Mouse (Mus musculus) kidney, adult 2 months (tissue): ENCODE data around the gene Trmt1.

ENCODE experiments used
- CTCF ChIP-seq: fragments of 200-500 bp; conservative IDR thresholded peaks from 2 replicates; pipeline ENCODE4 v1.5.1; 2011; ENCODE audit warnings: low read depth, mild to moderate bottlenecking, control low read depth, low read length, moderate library complexity, mixed read lengths; ENCODE audit not compliant: insufficient read depth, insufficient read length
- POLR2A ChIP-seq: fragments of 200-500 bp; IDR thresholded peaks from one replicate; pipeline ENCODE4 v1.6.1; 2011; ENCODE audit warnings: low read depth, low read length, control low read depth

DNA sequence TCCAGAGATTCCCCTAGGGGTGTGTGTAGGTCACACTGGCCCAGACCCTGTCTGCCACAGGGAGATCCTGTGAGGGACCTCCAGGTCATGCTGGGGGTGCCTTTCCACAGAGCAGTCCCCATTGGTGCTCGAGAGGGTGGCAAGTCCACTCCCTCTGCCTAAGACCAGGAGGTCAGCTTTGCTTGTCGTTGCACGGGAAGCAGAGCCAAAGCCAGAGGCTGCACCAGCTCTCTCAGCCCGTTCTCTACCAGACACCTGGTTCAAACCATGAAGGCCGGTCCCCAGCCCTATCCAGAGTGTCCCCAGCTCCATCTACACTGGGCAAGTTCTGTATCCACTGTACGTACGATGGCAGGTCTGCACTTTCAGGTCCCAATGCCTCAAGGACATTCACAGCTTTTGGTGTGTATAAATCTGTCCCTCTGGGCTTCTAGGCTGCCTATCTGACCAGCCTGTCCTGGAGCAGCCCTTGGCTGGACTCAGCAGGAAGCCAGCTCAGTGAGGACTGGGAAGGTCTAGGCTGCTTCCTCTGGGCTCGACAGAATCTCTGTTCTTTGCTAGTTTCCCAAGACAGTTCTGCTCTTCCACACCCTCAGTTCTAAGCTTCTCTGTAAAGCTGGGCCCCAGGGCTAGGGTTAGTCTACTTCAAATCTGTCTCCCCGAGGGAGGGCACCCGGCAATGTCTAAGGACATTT, 39.3 kb downstream of the Trmt1 start:
- no peak for TF ChIP-seq CTCF
- TF ChIP-seq POLR2A: no peak
